8 mouse cellular contexts compared by ENCODE assay signal in genomic region chr7:19119631-19120429, GRCm38 (mm10). TPM values are rescaled to one million over a fixed set of nuclear protein-coding genes. Genes with fewer than 3 reads are reported as not detected.
DNase-seq lines count a peak whose midpoint lies in the region; ATAC-seq and TF ChIP-seq lines count a peak whose summit lies in the region.

Fbxo46 (plus strand) TSS chr7:19119859.

- peaks cover 21% of the 10 kb centered on the region for H3K79me2 ChIP-seq in CH12.LX (replicated peaks; ENCODE audit: control insufficient read depth, extremely low read depth, insufficient read depth, poor library complexity, severe bottlenecking)

- peak within 1 kb of the TSS; percentile 93 for H3K9ac ChIP-seq in CH12.LX (ENCODE audit: insufficient read depth, low read depth)
- H3K9ac ChIP-seq in forebrain, embryonic 11.5 days (ENCODE audit: low read length) = peak within 1 kb of the TSS; percentile 77
- peak within 1 kb of the TSS; percentile 73 for H3K9ac ChIP-seq in heart, embryonic 16.5 days (ENCODE audit: low read length)
- peak within 1 kb of the TSS; percentile 76 for H3K9ac ChIP-seq in liver, embryonic 15.5 days
- H3K9ac ChIP-seq in neural tube, embryonic 12.5 days = peak within 1 kb of the TSS; percentile 70

- no peak within 1 kb of the TSS for H3K27ac ChIP-seq in CH12.LX (ENCODE audit: insufficient read depth, low read depth)
- H3K27ac ChIP-seq in forebrain, embryonic 11.5 days (ENCODE audit: low read depth, low read length) = no peak within 1 kb of the TSS
- no peak within 1 kb of the TSS for H3K27ac ChIP-seq in heart, embryonic 16.5 days (ENCODE audit: low read length)
- peak within 1 kb of the TSS; percentile 45; the same call in 1 of the 2 replicates for H3K27ac ChIP-seq in liver, embryonic 15.5 days (replicated peaks)
- no peak within 1 kb of the TSS for H3K27ac ChIP-seq in neural tube, embryonic 12.5 days

- dilution Hi-C loops in CH12.LX (cut with MboI; ENCODE audit: extremely low pct_ligation_motif_present, extremely low pct_unique_long_range_greater_than_20kb, low sequenced_read_pairs) = no loop called here

- TF ChIP-seq EP300 in CH12.LX (IDR thresholded peaks at IDR 0.05; ENCODE audit: low read length) = no peak

- no peak for TF ChIP-seq CTCF in CH12.LX (conservative IDR thresholded peaks at IDR 0.05 in 1 of 2, IDR thresholded peaks at IDR 0.05 in 1 of 2; ENCODE audit: low read depth in 2 of 2, low read length in 2 of 2)

- ATAC-seq in forebrain, embryonic 11.5 days (replicated peaks; ENCODE audit: low FRiP score) = peak; percentile 95
- peak; percentile 94 for ATAC-seq in heart, embryonic 16.5 days (replicated peaks; ENCODE audit: extremely low read depth, insufficient read depth, low FRiP score)
- ATAC-seq in liver, embryonic 15.5 days (ENCODE audit: insufficient read depth) = peak; percentile 96
- peak; percentile 95 for ATAC-seq in neural tube, embryonic 12.5 days (ENCODE audit: low FRiP score, low read depth)

- H3K36me3 ChIP-seq in CH12.LX (replicated peaks in 1 of 2; ENCODE audit: control insufficient read depth in 1 of 2, insufficient read depth in 1 of 2, low read length in 1 of 2) = peaks cover 0 to 12% of the 10 kb centered on the region in 2 experiments
- H3K36me3 ChIP-seq in forebrain, embryonic 11.5 days (ENCODE audit: control insufficient read depth, insufficient read depth, low read length) = no peaks in the 10 kb centered on the region
- no peaks in the 10 kb centered on the region for H3K36me3 ChIP-seq in heart, embryonic 16.5 days (ENCODE audit: control insufficient read depth, insufficient read depth)
- no peaks in the 10 kb centered on the region for H3K36me3 ChIP-seq in liver, embryonic 15.5 days (replicated peaks)
- H3K36me3 ChIP-seq in neural tube, embryonic 12.5 days = no peaks in the 10 kb centered on the region; the same call in 1 of the 2 replicates

- 3% methylated on average over 34 of the region's 34 CpGs for WGBS in forebrain, embryonic 11.5 days
- WGBS in heart, embryonic 16.5 days = 2% methylated on average over 34 of the region's 34 CpGs
- under 1% methylated on average over 34 of the region's 34 CpGs for WGBS in liver, embryonic 15.5 days (ENCODE audit: insufficient replicate concordance)
- WGBS in neural tube, embryonic 12.5 days = 3% methylated on average over 34 of the region's 34 CpGs

- TF ChIP-seq RAD21 in CH12.LX (IDR thresholded peaks at IDR 0.05; ENCODE audit: low read depth, low read length) = no peak

- H3K4me3 ChIP-seq in CH12.LX (replicated peaks in 1 of 3; ENCODE audit: low read depth in 2 of 3, low read length in 2 of 3, poor library complexity in 1 of 3) = peak within 1 kb of the TSS; percentile 63 to 95 (median 67)
- peak within 1 kb of the TSS; percentile 75 for H3K4me3 ChIP-seq in forebrain, embryonic 11.5 days (ENCODE audit: low read depth, low read length)
- H3K4me3 ChIP-seq in heart, embryonic 16.5 days (ENCODE audit: low read length) = peak within 1 kb of the TSS; percentile 62
- H3K4me3 ChIP-seq in liver, embryonic 15.5 days (replicated peaks) = peak within 1 kb of the TSS; percentile 76
- H3K4me3 ChIP-seq in neural tube, embryonic 12.5 days = peak within 1 kb of the TSS; percentile 62

- H3K27me3 ChIP-seq in CH12.LX (replicated peaks) = no peaks in the 10 kb centered on the region
- H3K27me3 ChIP-seq in forebrain, embryonic 11.5 days (ENCODE audit: control insufficient read depth, insufficient read depth, low read length) = peaks cover 6% of the 10 kb centered on the region
- no peaks in the 10 kb centered on the region for H3K27me3 ChIP-seq in heart, embryonic 16.5 days (ENCODE audit: control insufficient read depth, insufficient read depth, low read length)
- H3K27me3 ChIP-seq in liver, embryonic 15.5 days = peaks cover 16% of the 10 kb centered on the region
- H3K27me3 ChIP-seq in neural tube, embryonic 12.5 days (replicated peaks) = 0 out of 2 replicates have a peak, but pooled peaks cover 5% of the 10 kb centered on the region

- peak within 1 kb of the TSS; percentile 48 for H3K4me2 ChIP-seq in CH12.LX (ENCODE audit: insufficient read depth, low read depth, poor library complexity, severe bottlenecking)
- H3K4me2 ChIP-seq in forebrain, embryonic 11.5 days (ENCODE audit: low read depth, low read length, severe bottlenecking) = peak within 1 kb of the TSS; percentile 81
- H3K4me2 ChIP-seq in heart, embryonic 16.5 days (ENCODE audit: low read depth, low read length) = peak within 1 kb of the TSS; percentile 78
- H3K4me2 ChIP-seq in liver, embryonic 15.5 days = peak within 1 kb of the TSS; percentile 83
- H3K4me2 ChIP-seq in neural tube, embryonic 12.5 days (replicated peaks) = peak within 1 kb of the TSS; percentile 84

- H3K9me3 ChIP-seq in CH12.LX (replicated peaks; ENCODE audit: low read length) = peaks cover 10% of the 10 kb centered on the region
- peaks cover 11% of the 10 kb centered on the region; the same call in 1 of the 2 replicates for H3K9me3 ChIP-seq in forebrain, embryonic 11.5 days (ENCODE audit: control insufficient read depth, low read length)
- peaks cover 7% of the 10 kb centered on the region for H3K9me3 ChIP-seq in heart, embryonic 16.5 days (replicated peaks; ENCODE audit: control insufficient read depth, low read length)
- no peaks in the 10 kb centered on the region; the same call in 1 of the 2 replicates for H3K9me3 ChIP-seq in liver, embryonic 15.5 days (replicated peaks)
- H3K9me3 ChIP-seq in neural tube, embryonic 12.5 days = peaks cover 4% of the 10 kb centered on the region; the same call in 1 of the 2 replicates

- peak; percentile 99 for DNase-seq in CH12.LX (ENCODE audit: extremely low read depth)
- DNase-seq in c-Kit-positive CD71-positive TER-119-negative erythroid progenitor cells, embryonic 14.5 days (ENCODE audit: low read depth) = peak; percentile 98
- DNase-seq in forebrain, embryonic 11.5 days (ENCODE audit: low spot score) = peak; percentile 94
- peak; percentile 93 to 97 for DNase-seq in kidney, postnatal 36 days
- DNase-seq in telencephalon, adult 2 months (ENCODE audit: low read depth, low spot score) = peak; percentile 99

- H3K4me1 ChIP-seq in CH12.LX (ENCODE audit: control insufficient read depth in 1 of 2, insufficient read depth in 2 of 2) = peaks cover 9 to 16% of the 10 kb centered on the region in 2 experiments; a peak in 3 of 4 replicates
- peaks cover 7% of the 10 kb centered on the region; the same call in 1 of the 2 replicates for H3K4me1 ChIP-seq in forebrain, embryonic 11.5 days (replicated peaks; ENCODE audit: control insufficient read depth, insufficient read depth, low read length)
- H3K4me1 ChIP-seq in heart, embryonic 16.5 days (ENCODE audit: control insufficient read depth, insufficient read depth, low read length) = peaks cover 16% of the 10 kb centered on the region
- H3K4me1 ChIP-seq in liver, embryonic 15.5 days (replicated peaks) = peaks cover 25% of the 10 kb centered on the region
- H3K4me1 ChIP-seq in neural tube, embryonic 12.5 days = peaks cover 18% of the 10 kb centered on the region

- TF ChIP-seq POLR2A in CH12.LX (IDR thresholded peaks at IDR 0.05; ENCODE audit: low read depth, low read length) = peak; percentile 98

- in situ Hi-C loops in CH12.LX (cut with MboI; ENCODE audit: low pct_ligation_motif_present, low pct_unique_long_range_greater_than_20kb, low sequenced_read_pairs) = no loop called here

TF ChIP-seq in CH12.LX, 34 proteins besides CTCF, POLR2A, EP300 and RAD21 (continues in another document):
- TF ChIP-seq IRF4 (IDR thresholded peaks at IDR 0.05; ENCODE audit: low read depth, low read length) (peak; percentile 39; the same call in 1 of the 2 replicates), JUND (conservative IDR thresholded peaks at IDR 0.05; ENCODE audit: low read depth, low read length) (no peak), NRF1 (IDR thresholded peaks at IDR 0.05; ENCODE audit: low read depth, low read length) (peak; percentile 85), PAX5 (IDR thresholded peaks at IDR 0.05; ENCODE audit: low read length) (no peak), ELF1 (IDR thresholded peaks at IDR 0.05; ENCODE audit: low read depth, low read length) (peak; percentile 100), KAT2A (IDR thresholded peaks at IDR 0.05; ENCODE audit: insufficient replicate concordance, low read length) (peak; percentile 97), MAFK (IDR thresholded peaks at IDR 0.05; ENCODE audit: insufficient replicate concordance, low read length) (no peak), MAX (IDR thresholded peaks at IDR 0.05; ENCODE audit: low read length) (no peak), TBP (conservative IDR thresholded peaks at IDR 0.05; ENCODE audit: low read depth, low read length) (no peak), CHD1 (IDR thresholded peaks at IDR 0.05; ENCODE audit: low read depth, low read length) (no peak), POLR2AphosphoS2 (IDR thresholded peaks at IDR 0.05; ENCODE audit: low read depth, low read length) (peak; percentile 66; the same call in 1 of the 2 replicates), MXI1 (IDR thresholded peaks at IDR 0.05; ENCODE audit: low read depth, low read length) (peak; percentile 70; the same call in 1 of the 2 replicates), E2F4 (IDR thresholded peaks at IDR 0.05; ENCODE audit: insufficient replicate concordance, low read depth, low read length) (no peak), SIN3A (IDR thresholded peaks at IDR 0.05; ENCODE audit: low read length) (peak; percentile 91), RCOR1 (conservative IDR thresholded peaks at IDR 0.05; ENCODE audit: low read depth, low read length) (no peak), UBTF (IDR thresholded peaks at IDR 0.05; ENCODE audit: low read depth, low read length) (no peak), HCFC1 (IDR thresholded peaks at IDR 0.05; ENCODE audit: low read depth, low read length) (peak; percentile 100), USF2 (conservative IDR thresholded peaks at IDR 0.05; ENCODE audit: low read depth, low read length) (no peak), MEF2A (IDR thresholded peaks at IDR 0.05; ENCODE audit: borderline replicate concordance, low read depth, low read length) (0 out of 2 replicates have a peak, but pooled peaks have one; percentile 26), ZMIZ1 (IDR thresholded peaks at IDR 0.05; ENCODE audit: low read depth, low read length) (peak; percentile 90), SMC3 (IDR thresholded peaks at IDR 0.05; ENCODE audit: low read depth, low read length) (no peak), GABPA (IDR thresholded peaks at IDR 0.05; ENCODE audit: insufficient replicate concordance, low read depth, low read length) (peak; percentile 78; the same call in 1 of the 2 replicates)

RNA-seq across cellular contexts. Expression of gene Fbxo46, which starts in this region (rescaled TPM):
- total RNA-seq in CH12.LX (2012; rRNA removed) (11.6 and 12.5 TPM in 2 replicates), CH12.LX (2014; rRNA removed) (3.5 and 4.0 TPM in 2 replicates)
- polyA plus RNA-seq in CH12.LX (2012; ENCODE audit: insufficient read length, low read depth) = 4.8 and 6.1 TPM in 2 replicates
- polyA plus RNA-seq in forebrain, embryonic 11.5 days (2014; fragmentation: Nextera tagmentation; extraction: Ambion mirVana) = 13.6 and 13.9 TPM in 2 replicates
- polyA plus RNA-seq in heart, embryonic 16.5 days (2015; fragmentation: Nextera tagmentation; extraction: Ambion mirVana) = 9.8 and 9.9 TPM in 2 replicates
- polyA plus RNA-seq in liver, embryonic 15.5 days (2015; fragmentation: Nextera tagmentation; extraction: Ambion mirVana) = 5.1 TPM in 2 replicates
- 18.3 and 19.9 TPM in 2 replicates for polyA plus RNA-seq in neural tube, embryonic 12.5 days (2016; fragmentation: Nextera tagmentation; extraction: Ambion mirVana)
